Mouse (Mus musculus) frontal cortex, postnatal 25 days (tissue): ENCODE results near the gene Rps27.

Source experiments
- DNase-seq, 2 experiments: peaks; one replicate each; pipeline ENCODE4 v3.0.0; 2022; ENCODE audit warnings: low spot score in 2 of 2

Gene Rps27

DNA sequence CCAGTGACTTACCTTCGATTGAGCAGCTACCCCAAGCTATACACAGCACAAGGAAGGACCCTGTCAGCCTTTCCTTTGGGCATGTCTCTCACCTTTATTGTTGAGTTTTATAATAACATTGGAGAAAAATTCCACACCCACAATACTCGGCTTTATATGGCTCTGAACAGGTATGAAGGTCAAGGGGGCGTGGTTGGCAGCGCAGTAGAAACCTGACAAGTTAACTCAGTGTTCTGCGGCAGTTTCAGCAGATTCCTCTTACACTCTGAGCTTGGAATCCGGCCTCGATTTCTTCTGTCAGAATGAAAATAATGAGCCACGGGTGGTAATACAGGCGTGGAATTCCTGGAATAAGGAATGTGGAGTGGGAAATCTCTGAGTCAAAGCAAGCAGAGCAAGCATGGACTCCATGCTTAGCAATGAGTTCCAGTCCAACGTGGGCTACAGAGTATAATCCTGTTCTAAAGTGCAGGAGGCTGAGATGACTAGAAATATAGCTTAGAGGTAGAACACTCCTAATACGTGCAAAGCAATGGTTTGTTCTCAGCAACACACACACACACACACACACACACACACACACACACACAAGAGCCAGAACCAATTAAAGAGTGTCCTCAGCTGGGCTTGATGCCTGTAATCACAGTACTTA is 22.5 kb downstream of the Rps27 start:
- DNase-seq = no peak

DNA sequence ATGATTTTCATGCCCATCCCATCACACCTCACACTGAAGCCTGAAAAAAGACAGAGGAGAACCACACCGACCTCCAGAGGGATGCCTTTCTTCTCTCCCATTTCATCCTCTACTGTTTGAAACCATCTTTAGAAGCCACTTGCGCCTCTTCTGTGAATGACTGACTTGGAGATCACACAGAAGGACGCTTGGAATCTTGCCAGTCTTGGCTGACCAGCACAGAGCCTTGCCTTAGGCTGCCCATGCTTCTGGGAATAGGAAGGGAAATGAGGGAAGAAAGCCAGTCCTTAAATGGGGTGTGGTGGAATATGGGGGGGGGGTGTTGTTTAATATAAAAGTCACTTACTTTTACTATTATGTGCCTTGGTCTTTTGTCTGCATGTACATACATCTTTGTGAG is 29.9 kb downstream of the Rps27 start:
- DNase-seq = no peak

DNA sequence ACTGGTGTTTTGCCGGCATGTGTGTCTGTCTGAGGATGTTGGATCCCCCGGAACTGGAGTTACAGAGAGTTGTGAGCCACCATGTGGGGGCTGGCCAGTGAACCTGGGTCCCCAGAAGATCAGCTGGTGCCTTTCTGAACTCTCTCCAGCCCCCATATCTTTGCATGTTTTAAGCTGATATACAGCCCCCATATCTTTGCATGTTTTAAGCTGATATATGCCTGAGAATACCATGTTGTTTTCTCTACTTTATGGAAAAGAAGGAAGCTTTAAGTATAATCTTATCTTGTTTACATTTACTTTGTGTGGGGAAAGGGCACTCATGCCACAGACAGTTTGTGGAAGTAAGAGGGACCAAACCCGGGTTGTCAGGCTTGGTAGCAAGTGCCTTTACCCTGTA is 33.9 kb downstream of the Rps27 start:
- DNase-seq = no peak
